Mouse (Mus musculus): ENCODE measurements around the gene Ptdss2.

- TF ChIP-seq POLR2A (IDR thresholded peaks at IDR 0.05; ENCODE audit: insufficient read depth, low read depth, low read length) (no peak), CTCF (IDR thresholded peaks at IDR 0.05; ENCODE audit: insufficient read depth, low read depth, low read length) (no peak)
Measured at GRCm38 (mm10) chr7:141192776-141193347, 70.7 kb downstream of the Ptdss2 start.
